Mouse (Mus musculus): Measurements from ENCODE around the gene Nmt1. TPM values are rescaled to one million over a fixed set of nuclear protein-coding genes. Genes with fewer than 3 reads are reported as not detected.

Gene Nmt1
- polyA plus RNA-seq, 1 experiment from 2014 or later, result 47.8 TPM

DNA sequence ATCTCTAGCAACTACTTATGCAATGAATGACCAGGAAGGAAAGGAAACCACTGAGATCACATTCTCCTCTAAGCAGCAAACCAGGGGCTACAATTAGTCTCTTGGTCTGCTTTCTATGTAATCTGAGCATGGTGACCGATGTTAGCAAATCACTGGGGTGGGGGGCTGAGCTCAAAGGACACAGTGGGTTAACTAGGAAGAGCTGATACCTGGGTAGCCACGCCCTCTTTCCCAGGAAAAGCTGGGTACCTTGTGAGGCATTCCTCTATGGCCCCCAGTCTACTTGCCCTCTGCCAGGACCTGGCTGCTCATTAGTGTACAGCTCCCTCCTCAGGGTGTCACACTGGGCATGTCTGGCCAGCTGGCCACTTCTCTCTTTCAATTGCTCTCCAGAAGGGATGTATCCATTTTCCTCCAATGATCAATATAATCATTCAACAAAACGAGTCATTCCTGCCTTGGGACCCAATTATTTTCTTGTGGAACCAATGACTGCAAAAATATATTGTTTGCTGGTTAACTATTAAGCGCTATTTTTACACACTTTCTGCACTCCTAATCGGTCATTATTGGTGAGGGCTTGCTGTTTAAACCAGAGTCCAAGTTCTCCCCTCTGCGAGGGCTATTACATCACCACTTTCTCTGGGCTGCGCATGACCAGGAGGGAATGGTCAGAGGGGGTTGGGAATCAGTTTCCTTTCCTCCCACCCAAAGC, 21.5 kb upstream of the Nmt1 start:
- H3K4me2 ChIP-seq, result peak overlapping the region; percentile 23; the same call in 1 of the 2 replicates
- WGBS (ENCODE audit: insufficient replicate concordance), result 64% methylated on average over 7 of the region's 7 CpGs
- ATAC-seq (ENCODE audit: low read depth) (peak; percentile 45; the same call in 1 of the 2 replicates), DNase-seq (no peak)
- H3K4me3 ChIP-seq (replicated peaks), result no peak overlapping the region
- no peaks in the 10 kb centered on the region for H3K36me3 ChIP-seq
- H3K4me1 ChIP-seq (replicated peaks), result peaks cover 44% of the 10 kb centered on the region
- H3K9me3 ChIP-seq (replicated peaks), result no peaks in the 10 kb centered on the region
- H3K9ac ChIP-seq, result no peak overlapping the region
- peak overlapping the region; percentile 65 for H3K27ac ChIP-seq
- H3K27me3 ChIP-seq, result no peaks in the 10 kb centered on the region

DNA sequence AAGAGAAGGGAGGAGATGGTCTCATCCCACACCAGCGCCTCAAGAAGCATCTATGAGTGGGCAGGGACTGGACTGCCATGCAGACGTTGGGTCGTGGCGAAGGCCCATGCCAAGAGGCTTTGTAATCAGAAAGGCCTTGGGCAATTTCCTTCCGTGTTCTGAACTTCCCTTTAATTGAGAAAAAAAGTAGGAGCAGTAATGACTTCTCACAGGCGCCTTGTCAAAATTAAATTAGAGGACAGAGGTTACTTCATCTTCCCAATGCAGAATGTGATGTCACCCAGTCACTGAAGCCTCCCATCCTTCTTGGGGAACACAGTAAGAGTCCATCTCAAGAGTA, 21.0 kb upstream of the Nmt1 start:
- Histone ChIP-seq H3K9ac (no peak overlapping the region), H3K4me1 (replicated peaks) (peaks cover 45% of the 10 kb centered on the region), H3K4me3 (replicated peaks) (no peak overlapping the region), H3K27me3 (no peaks in the 10 kb centered on the region), H3K9me3 (replicated peaks) (no peaks in the 10 kb centered on the region), H3K27ac (no peak overlapping the region; the same call in 1 of the 2 replicates), H3K36me3 (no peaks in the 10 kb centered on the region; the same call in 1 of the 2 replicates), H3K4me2 (no peak overlapping the region)
- 51% methylated on average over 6 of the region's 6 CpGs for whole genome bisulfite sequencing (ENCODE audit: insufficient replicate concordance)
- no peak for ATAC-seq (ENCODE audit: low read depth)
- no peak for DNase-seq

DNA sequence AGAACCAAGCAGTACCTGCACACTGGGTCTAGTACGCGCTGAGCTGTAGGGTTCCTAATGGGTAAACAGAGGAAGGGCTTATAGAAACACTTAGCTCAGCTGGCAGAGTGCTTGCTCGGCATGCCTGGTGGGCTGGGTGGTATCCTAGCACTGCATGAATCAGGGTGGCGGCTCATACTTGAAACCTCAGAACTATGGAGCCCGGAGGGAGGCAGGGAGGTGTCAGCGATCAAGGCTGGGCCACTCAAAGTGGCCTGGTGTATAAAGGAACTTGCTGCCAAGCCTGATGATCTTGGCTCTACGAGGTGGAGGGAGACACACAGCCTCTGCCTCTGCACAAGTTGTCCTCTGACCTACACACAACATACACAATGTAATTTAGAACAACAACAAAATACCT, 19.4 kb upstream of the Nmt1 start:
- H3K36me3 ChIP-seq, result peaks cover 10% of the 10 kb centered on the region
- no peak overlapping the region for H3K4me3 ChIP-seq (replicated peaks)
- 77% methylated on average over 7 of the region's 7 CpGs for WGBS (ENCODE audit: insufficient replicate concordance)
- no peak; the same call in 1 of the 2 replicates for ATAC-seq (ENCODE audit: low read depth)
- H3K27me3 ChIP-seq, result no peaks in the 10 kb centered on the region
- H3K4me2 ChIP-seq, result no peak overlapping the region
- H3K9me3 ChIP-seq (replicated peaks), result no peaks in the 10 kb centered on the region
- H3K4me1 ChIP-seq (replicated peaks), result peaks cover 42% of the 10 kb centered on the region
- no peak overlapping the region for H3K27ac ChIP-seq
- no peak overlapping the region for H3K9ac ChIP-seq
- DNase-seq, result no peak

- DNase-seq, result peak; percentile 21
- Histone ChIP-seq H3K27me3 (no peaks in the 10 kb centered on the region), H3K9me3 (replicated peaks) (no peaks in the 10 kb centered on the region), H3K4me2 (no peak overlapping the region), H3K4me3 (replicated peaks) (no peak overlapping the region), H3K4me1 (replicated peaks) (peaks cover 41% of the 10 kb centered on the region), H3K36me3 (peaks cover 10% of the 10 kb centered on the region), H3K27ac (no peak overlapping the region), H3K9ac (no peak overlapping the region)
- ATAC-seq (ENCODE audit: low read depth), result no peak
- 86% methylated on average over 8 of the region's 8 CpGs for WGBS (ENCODE audit: insufficient replicate concordance)
Measured at GRCm38 (mm10) chr11:103009208-103009607, 18.8 kb upstream of the Nmt1 start.

DNA sequence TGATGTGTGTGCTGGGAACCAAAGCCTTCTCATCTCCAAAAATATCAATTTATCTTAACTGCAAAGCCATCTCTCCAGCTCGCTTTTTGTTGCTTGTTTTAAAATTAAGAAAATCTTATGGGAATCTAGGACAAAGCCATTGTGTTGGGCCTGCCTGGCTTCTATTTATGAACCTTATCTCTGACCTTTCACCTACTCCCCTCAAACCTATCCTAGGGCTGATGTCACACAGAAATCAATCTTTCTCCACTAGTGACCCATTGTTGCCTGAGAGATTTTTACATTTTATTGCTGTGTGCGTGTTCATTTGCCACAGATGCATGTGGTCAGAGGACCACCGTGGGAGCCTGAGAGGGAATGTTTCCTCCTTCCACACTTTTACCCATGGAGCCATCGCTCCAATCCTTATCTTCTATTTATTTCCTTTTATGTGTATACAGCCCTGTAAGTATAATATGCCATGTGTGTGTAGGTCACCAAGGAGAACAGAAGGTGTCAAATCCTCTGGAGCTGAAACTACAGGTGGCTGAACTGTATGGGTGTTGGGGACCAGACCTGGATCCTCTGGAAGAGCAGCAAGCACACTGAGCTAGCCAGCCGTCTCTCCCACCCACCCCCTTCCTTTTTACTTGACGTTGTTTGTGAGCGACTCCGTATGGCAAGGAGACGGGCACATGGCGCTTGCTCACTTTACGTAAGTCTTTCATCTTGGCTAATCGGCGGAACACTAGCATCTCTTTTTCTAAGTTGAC, 17.4 kb upstream of the Nmt1 start:
- Histone ChIP-seq H3K36me3 (peaks cover 10% of the 10 kb centered on the region), H3K27ac (no peak overlapping the region), H3K4me1 (replicated peaks) (peaks cover 40% of the 10 kb centered on the region), H3K4me2 (no peak overlapping the region), H3K9ac (no peak overlapping the region), H3K27me3 (no peaks in the 10 kb centered on the region), H3K4me3 (replicated peaks) (no peak overlapping the region), H3K9me3 (replicated peaks) (no peaks in the 10 kb centered on the region)
- no peak for ATAC-seq (ENCODE audit: low read depth)
- DNase-seq, result no peak
- WGBS (ENCODE audit: insufficient replicate concordance), result 71% methylated on average over 13 of the region's 13 CpGs

DNA sequence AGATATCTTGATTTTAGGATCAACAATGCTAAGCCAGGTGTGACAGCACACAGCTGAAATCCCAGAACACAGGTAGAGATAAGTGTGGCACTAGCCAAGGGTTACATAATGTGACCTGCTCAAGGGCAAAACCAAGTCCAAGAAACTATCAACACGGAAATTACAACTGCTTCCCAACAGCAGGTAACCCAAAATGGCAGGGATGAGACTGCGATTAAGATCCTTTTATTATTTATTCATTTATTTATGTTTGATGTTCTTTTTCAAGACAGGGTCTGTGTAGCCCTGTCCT, 16.8 kb upstream of the Nmt1 start:
- H3K4me2 ChIP-seq, result no peak overlapping the region
- H3K27me3 ChIP-seq, result no peaks in the 10 kb centered on the region
- WGBS (ENCODE audit: insufficient replicate concordance), result 70% methylated on average over 2 of the region's 2 CpGs
- peaks cover 40% of the 10 kb centered on the region for H3K4me1 ChIP-seq (replicated peaks)
- peaks cover 10% of the 10 kb centered on the region for H3K36me3 ChIP-seq
- DNase-seq, result no peak
- no peak overlapping the region for H3K9ac ChIP-seq
- no peak overlapping the region for H3K4me3 ChIP-seq (replicated peaks)
- no peaks in the 10 kb centered on the region for H3K9me3 ChIP-seq (replicated peaks)
- H3K27ac ChIP-seq, result 0 out of 2 replicates have a peak overlapping the region, but pooled peaks have one; percentile 1
- ATAC-seq (ENCODE audit: low read depth), result no peak

- no peaks in the 10 kb centered on the region for H3K9me3 ChIP-seq (replicated peaks)
- H3K4me2 ChIP-seq, result peak overlapping the region; percentile 88
- H3K27me3 ChIP-seq, result no peaks in the 10 kb centered on the region
- ATAC-seq (ENCODE audit: low read depth), result no peak
- peak overlapping the region; percentile 87 for H3K9ac ChIP-seq
- H3K4me1 ChIP-seq (replicated peaks), result peaks cover 22% of the 10 kb centered on the region
- peaks cover 23% of the 10 kb centered on the region for H3K36me3 ChIP-seq
- H3K4me3 ChIP-seq (replicated peaks), result peak overlapping the region; percentile 75
- 40% methylated on average over 27 of the region's 27 CpGs for WGBS (ENCODE audit: insufficient replicate concordance)
- DNase-seq, result no peak
- peak overlapping the region; percentile 82 for H3K27ac ChIP-seq
Measured at GRCm38 (mm10) chr11:103015881-103016825, 11.8 kb upstream of the Nmt1 start.

DNA sequence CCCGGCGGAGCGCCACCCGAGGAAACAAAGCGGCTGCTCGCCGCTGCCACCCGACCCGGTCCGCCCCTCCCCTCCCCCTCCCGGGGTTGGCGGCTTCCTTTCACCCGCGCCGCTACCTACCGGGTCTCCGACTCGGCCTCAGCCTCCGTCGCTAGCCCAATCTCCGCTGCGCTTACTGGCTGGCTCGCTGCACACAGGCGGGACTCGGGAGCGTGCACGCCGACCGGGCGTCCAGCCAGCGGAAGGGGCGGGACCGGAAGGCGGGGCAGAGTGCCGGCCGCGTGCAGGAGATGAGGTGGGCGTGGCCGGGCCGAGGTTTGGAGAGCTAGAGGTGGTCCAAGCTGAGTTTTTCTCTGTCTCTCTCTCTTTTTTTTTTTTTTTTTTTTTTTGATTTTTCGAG, 11.1 kb upstream of the Nmt1 start:
- no peaks in the 10 kb centered on the region for H3K27me3 ChIP-seq
- peak overlapping the region; percentile 75 for H3K4me3 ChIP-seq (replicated peaks)
- ATAC-seq (ENCODE audit: low read depth) (peak; percentile 99), DNase-seq (peak; percentile 97)
- H3K36me3 ChIP-seq, result peaks cover 26% of the 10 kb centered on the region
- no peaks in the 10 kb centered on the region for H3K9me3 ChIP-seq (replicated peaks)
- H3K4me2 ChIP-seq, result peak overlapping the region; percentile 88
- peak overlapping the region; percentile 87 for H3K9ac ChIP-seq
- peaks cover 19% of the 10 kb centered on the region for H3K4me1 ChIP-seq (replicated peaks)
- under 1% methylated on average over 40 of the region's 41 CpGs for WGBS (ENCODE audit: insufficient replicate concordance)
- H3K27ac ChIP-seq, result peak overlapping the region; percentile 82

DNA sequence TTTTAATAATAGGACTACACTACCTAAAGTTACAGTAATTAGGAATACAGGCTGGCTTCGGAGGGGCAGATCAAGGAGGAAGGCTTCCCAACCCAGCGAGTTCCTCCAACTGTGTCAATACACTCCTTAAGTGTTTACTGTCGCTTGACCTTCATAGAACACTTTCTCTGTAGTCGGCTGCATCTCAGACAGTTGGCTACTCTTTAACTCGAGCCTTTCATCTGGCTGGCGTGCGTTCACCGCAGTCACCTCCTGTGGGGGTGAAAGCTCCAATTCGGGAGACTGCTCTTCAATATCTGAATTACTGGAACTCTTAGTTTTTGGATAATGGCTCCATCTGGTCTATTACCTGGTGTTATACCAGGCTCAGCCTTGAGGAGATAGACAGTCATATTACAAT, 10.3 kb upstream of the Nmt1 start:
- H3K9ac ChIP-seq, result no peak overlapping the region
- peak overlapping the region; percentile 24; the same call in 1 of the 2 replicates for H3K4me2 ChIP-seq
- H3K4me3 ChIP-seq (replicated peaks), result no peak overlapping the region
- H3K4me1 ChIP-seq (replicated peaks), result peaks cover 19% of the 10 kb centered on the region
- WGBS (ENCODE audit: insufficient replicate concordance), result 52% methylated on average over 9 of the region's 9 CpGs
- H3K27me3 ChIP-seq, result no peaks in the 10 kb centered on the region
- peak overlapping the region; percentile 60 for H3K27ac ChIP-seq
- DNase-seq (no peak), ATAC-seq (ENCODE audit: low read depth) (no peak)
- H3K36me3 ChIP-seq, result peaks cover 27% of the 10 kb centered on the region
- no peaks in the 10 kb centered on the region for H3K9me3 ChIP-seq (replicated peaks)

DNA sequence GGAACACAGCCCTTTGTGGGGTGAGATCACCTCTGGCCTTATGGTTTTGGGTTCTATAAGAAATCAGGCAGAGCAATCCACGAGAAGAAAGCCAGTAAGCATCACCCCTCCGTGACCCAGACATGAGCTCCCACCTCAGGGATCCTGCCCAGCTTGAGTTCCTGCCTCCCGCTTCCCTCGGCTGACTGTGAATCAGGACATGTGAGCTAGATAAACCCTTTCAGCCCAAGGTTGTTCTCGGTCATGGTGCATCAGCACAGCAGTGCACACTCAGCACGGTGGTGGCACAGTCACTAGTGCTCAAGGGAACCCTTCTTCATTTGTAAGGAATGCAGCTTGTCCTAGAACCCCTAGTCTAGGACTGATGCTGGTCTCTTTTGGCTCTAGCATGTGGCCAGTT, 9.1 kb upstream of the Nmt1 start:
- ATAC-seq (ENCODE audit: low read depth) (no peak), DNase-seq (no peak)
- Histone ChIP-seq H3K27me3 (no peaks in the 10 kb centered on the region), H3K27ac (no peak overlapping the region), H3K4me1 (replicated peaks) (peaks cover 19% of the 10 kb centered on the region), H3K36me3 (peaks cover 22% of the 10 kb centered on the region; the same call in 1 of the 2 replicates), H3K9me3 (replicated peaks) (no peaks in the 10 kb centered on the region), H3K4me3 (replicated peaks) (no peak overlapping the region), H3K9ac (no peak overlapping the region), H3K4me2 (no peak overlapping the region)
- WGBS (ENCODE audit: insufficient replicate concordance), result 70% methylated on average over 6 of the region's 6 CpGs

GRCm38 (mm10) chr11:103019325-103019724, 8.7 kb upstream of the Nmt1 start:
- Histone ChIP-seq H3K27ac (no peak overlapping the region), H3K4me1 (replicated peaks) (peaks cover 19% of the 10 kb centered on the region), H3K9ac (no peak overlapping the region), H3K27me3 (no peaks in the 10 kb centered on the region), H3K9me3 (replicated peaks) (no peaks in the 10 kb centered on the region), H3K36me3 (peaks cover 26% of the 10 kb centered on the region), H3K4me2 (no peak overlapping the region), H3K4me3 (replicated peaks) (no peak overlapping the region)
- no peak for DNase-seq
- no peak for ATAC-seq (ENCODE audit: low read depth)
- 76% methylated on average over 7 of the region's 7 CpGs for WGBS (ENCODE audit: insufficient replicate concordance)

Measured in liver, embryonic 13.5 days (tissue).